Mouse (Mus musculus): ENCODE data around the gene Pdlim7. TPM values are rescaled to one million over a fixed set of nuclear protein-coding genes. Genes with fewer than 3 reads are reported as not detected.

Pdlim7 gene
- polyA plus RNA-seq, 1 experiment from 2014 or later, result 200 TPM

DNA sequence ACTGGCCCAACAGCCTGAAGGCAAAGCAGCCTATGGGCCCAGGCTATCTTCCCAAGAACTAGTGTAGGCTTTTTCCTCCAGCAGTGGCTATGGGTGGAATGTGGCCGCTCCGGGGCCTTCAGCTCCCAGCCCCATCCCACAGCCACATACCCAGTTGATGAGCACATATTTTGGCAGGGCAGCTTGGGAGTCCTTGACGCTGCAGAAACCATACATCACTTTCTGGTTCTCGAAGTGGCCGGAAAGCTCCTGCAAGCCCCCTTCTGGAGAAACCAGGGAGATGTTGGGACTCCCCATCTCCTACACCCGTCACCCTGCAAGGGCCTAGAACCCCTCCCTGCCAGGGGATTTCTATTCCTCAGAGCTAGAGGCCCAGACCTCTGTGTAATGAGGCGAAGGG is 30.9 kb downstream of the Pdlim7 start:
- 0 out of 2 replicates have a peak overlapping the region, but pooled peaks have one; percentile 11 for H3K9ac ChIP-seq (ENCODE audit: low read depth, low read length)
- peaks cover 41% of the 10 kb centered on the region for H3K4me1 ChIP-seq (ENCODE audit: control insufficient read depth, insufficient read depth, low read length)
- peak overlapping the region; percentile 79 for H3K27ac ChIP-seq (ENCODE audit: low read length)
- WGBS, result 53% methylated on average over 7 of the region's 7 CpGs
- no peak overlapping the region for H3K4me3 ChIP-seq (ENCODE audit: low read length)
- no peak overlapping the region for H3K4me2 ChIP-seq (ENCODE audit: low read depth, low read length)
- H3K9me3 ChIP-seq (ENCODE audit: control insufficient read depth, low read length), result no peaks in the 10 kb centered on the region
- peak; percentile 34 for ATAC-seq
- H3K27me3 ChIP-seq (replicated peaks; ENCODE audit: control insufficient read depth, insufficient read depth, low read length), result no peaks in the 10 kb centered on the region
- H3K36me3 ChIP-seq (ENCODE audit: control insufficient read depth, insufficient read depth, low read length), result peaks cover 3% of the 10 kb centered on the region; the same call in 1 of the 2 replicates

DNA sequence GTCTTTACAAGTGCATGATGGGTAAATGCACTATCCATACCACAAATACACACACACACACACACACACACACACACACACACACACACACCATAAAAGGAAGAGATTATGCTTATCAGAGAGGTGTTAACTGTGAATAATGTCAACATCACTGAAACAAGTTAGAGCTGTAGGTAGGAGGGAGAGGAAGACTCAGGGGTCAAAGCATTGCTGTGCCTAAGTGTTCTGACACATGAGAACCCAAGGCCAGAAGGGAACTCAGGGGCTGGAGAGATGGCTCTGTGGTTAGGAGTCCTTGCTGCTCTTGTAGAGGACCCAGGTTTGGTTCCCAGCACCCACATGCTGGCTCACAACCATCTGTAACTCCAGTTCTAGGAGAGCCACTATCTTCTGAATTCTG is 33.5 kb downstream of the Pdlim7 start:
- no peak overlapping the region for H3K4me3 ChIP-seq (ENCODE audit: low read length)
- no peak for ATAC-seq
- no peak overlapping the region for H3K4me2 ChIP-seq (ENCODE audit: low read depth, low read length)
- H3K4me1 ChIP-seq (ENCODE audit: control insufficient read depth, insufficient read depth, low read length), result peaks cover 24% of the 10 kb centered on the region
- peaks cover 5% of the 10 kb centered on the region; the same call in 1 of the 2 replicates for H3K36me3 ChIP-seq (ENCODE audit: control insufficient read depth, insufficient read depth, low read length)
- no peaks in the 10 kb centered on the region for H3K27me3 ChIP-seq (replicated peaks; ENCODE audit: control insufficient read depth, insufficient read depth, low read length)
- H3K9me3 ChIP-seq (ENCODE audit: control insufficient read depth, low read length), result no peaks in the 10 kb centered on the region
- H3K27ac ChIP-seq (ENCODE audit: low read length), result no peak overlapping the region
- H3K9ac ChIP-seq (ENCODE audit: low read depth, low read length), result no peak overlapping the region

DNA sequence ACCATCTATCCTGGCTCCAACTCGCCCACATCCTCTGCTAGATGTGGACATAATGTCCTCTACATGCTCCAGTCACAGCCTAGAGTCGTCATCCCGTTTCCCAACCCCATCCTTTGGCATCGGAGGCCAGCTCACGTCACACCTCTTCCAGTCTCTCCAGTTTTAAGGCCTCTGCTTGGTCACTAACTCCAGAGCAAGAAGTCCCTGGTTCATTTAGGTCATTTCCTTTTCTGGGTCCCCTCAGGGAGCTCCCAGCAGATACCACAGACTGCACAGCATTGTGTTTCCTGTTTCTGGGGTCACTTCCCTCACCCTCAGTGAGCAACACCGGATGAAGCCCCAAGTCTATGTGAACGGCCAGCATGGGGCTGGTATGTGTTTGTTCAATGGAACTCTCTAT is 34.5 kb downstream of the Pdlim7 start:
- Histone ChIP-seq H3K4me3 (ENCODE audit: low read length) (no peak overlapping the region), H3K4me1 (ENCODE audit: control insufficient read depth, insufficient read depth, low read length) (peaks cover 19% of the 10 kb centered on the region), H3K4me2 (ENCODE audit: low read depth, low read length) (no peak overlapping the region), H3K27me3 (replicated peaks; ENCODE audit: control insufficient read depth, insufficient read depth, low read length) (no peaks in the 10 kb centered on the region), H3K9ac (ENCODE audit: low read depth, low read length) (no peak overlapping the region), H3K9me3 (ENCODE audit: control insufficient read depth, low read length) (no peaks in the 10 kb centered on the region), H3K27ac (ENCODE audit: low read length) (no peak overlapping the region), H3K36me3 (ENCODE audit: control insufficient read depth, insufficient read depth, low read length) (peaks cover 6% of the 10 kb centered on the region; the same call in 1 of the 2 replicates)
- WGBS, result 74% methylated on average over 7 of the region's 7 CpGs
- ATAC-seq, result no peak

DNA sequence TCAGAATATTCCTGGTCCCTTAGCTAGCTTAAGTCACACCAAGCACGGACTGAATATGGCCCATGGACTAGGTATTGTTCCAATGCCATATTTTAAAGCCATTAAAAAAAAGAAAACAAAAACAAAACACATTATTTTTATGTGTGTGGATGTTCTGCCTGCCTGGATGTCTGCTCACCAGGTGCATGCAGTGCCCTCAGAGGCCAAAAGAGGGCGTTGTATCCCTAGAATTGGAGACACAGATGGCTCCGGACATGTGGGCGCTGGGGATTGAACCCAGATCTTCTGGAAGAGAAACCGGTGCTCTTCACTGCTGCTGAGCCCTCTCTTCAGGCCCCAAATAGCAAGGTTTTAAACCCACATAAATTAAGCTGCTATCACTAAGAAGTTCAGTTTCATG is 35.4 kb downstream of the Pdlim7 start:
- no peak overlapping the region for H3K4me3 ChIP-seq (ENCODE audit: low read length)
- no peak overlapping the region for H3K27ac ChIP-seq (ENCODE audit: low read length)
- no peak overlapping the region for H3K4me2 ChIP-seq (ENCODE audit: low read depth, low read length)
- H3K27me3 ChIP-seq (replicated peaks; ENCODE audit: control insufficient read depth, insufficient read depth, low read length), result no peaks in the 10 kb centered on the region
- H3K9ac ChIP-seq (ENCODE audit: low read depth, low read length), result no peak overlapping the region
- peaks cover 6% of the 10 kb centered on the region; the same call in 1 of the 2 replicates for H3K36me3 ChIP-seq (ENCODE audit: control insufficient read depth, insufficient read depth, low read length)
- no peak for ATAC-seq
- 54% methylated on average over 5 of the region's 5 CpGs for WGBS
- no peaks in the 10 kb centered on the region for H3K9me3 ChIP-seq (ENCODE audit: control insufficient read depth, low read length)
- H3K4me1 ChIP-seq (ENCODE audit: control insufficient read depth, insufficient read depth, low read length), result peaks cover 14% of the 10 kb centered on the region

DNA sequence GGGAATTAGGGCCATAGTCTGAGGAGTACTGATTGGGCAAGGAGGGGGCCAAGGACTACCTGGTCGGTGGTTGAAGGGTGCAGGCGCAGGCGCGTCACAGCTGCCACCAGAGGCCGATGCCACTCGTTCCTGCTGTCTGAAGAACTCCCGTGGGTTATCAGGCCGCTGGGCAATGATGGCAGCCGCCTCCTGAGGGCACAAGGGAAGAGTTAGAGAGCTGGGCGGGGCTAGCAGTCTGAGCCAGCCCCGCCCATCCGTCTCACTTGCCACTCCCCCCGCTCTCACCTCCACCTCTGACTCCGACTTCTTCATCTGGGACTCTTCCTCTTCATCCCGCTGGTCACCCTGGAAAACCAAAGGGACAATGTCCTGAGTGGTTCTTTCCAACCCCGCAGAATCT is 36.0 kb downstream of the Pdlim7 start:
- H3K4me2 ChIP-seq (ENCODE audit: low read depth, low read length), result no peak overlapping the region
- H3K36me3 ChIP-seq (ENCODE audit: control insufficient read depth, insufficient read depth, low read length), result peaks cover 6% of the 10 kb centered on the region; the same call in 1 of the 2 replicates
- H3K4me3 ChIP-seq (ENCODE audit: low read length), result no peak overlapping the region
- H3K9ac ChIP-seq (ENCODE audit: low read depth, low read length), result no peak overlapping the region
- H3K9me3 ChIP-seq (ENCODE audit: control insufficient read depth, low read length), result no peaks in the 10 kb centered on the region
- H3K27me3 ChIP-seq (replicated peaks; ENCODE audit: control insufficient read depth, insufficient read depth, low read length), result no peaks in the 10 kb centered on the region
- no peak overlapping the region for H3K27ac ChIP-seq (ENCODE audit: low read length)
- peaks cover 10% of the 10 kb centered on the region for H3K4me1 ChIP-seq (ENCODE audit: control insufficient read depth, insufficient read depth, low read length)
- no peak for ATAC-seq
- WGBS, result 77% methylated on average over 16 of the region's 16 CpGs

DNA sequence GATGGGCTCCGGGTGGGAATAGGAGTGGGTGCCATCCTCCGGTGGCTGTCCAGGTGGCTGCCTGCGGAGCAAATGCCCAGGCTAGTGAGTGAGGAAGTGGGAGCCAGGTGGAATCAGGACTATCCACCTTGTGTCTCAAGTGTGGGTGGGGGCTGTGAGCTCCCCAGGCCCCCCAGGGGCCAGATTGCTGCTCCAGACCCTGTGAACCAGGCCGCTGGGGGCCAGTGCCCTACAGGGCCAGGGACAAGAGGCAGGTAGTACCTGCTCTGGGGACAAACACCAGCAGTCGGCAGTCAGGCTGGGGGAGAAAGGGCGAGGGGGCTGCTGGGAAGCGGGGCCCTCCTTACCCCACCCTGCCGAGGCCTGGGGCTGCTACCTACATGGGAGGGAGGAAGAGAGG is 37.2 kb downstream of the Pdlim7 start:
- H3K27ac ChIP-seq (ENCODE audit: low read length), result no peak overlapping the region
- no peak overlapping the region for H3K4me2 ChIP-seq (ENCODE audit: low read depth, low read length)
- H3K9ac ChIP-seq (ENCODE audit: low read depth, low read length), result no peak overlapping the region
- H3K36me3 ChIP-seq (ENCODE audit: control insufficient read depth, insufficient read depth, low read length), result peaks cover 6% of the 10 kb centered on the region; the same call in 1 of the 2 replicates
- no peak for ATAC-seq
- 92% methylated on average over 8 of the region's 8 CpGs for WGBS
- no peaks in the 10 kb centered on the region for H3K9me3 ChIP-seq (ENCODE audit: control insufficient read depth, low read length)
- peaks cover 3% of the 10 kb centered on the region; the same call in 1 of the 2 replicates for H3K4me1 ChIP-seq (ENCODE audit: control insufficient read depth, insufficient read depth, low read length)
- H3K27me3 ChIP-seq (replicated peaks; ENCODE audit: control insufficient read depth, insufficient read depth, low read length), result no peaks in the 10 kb centered on the region
- no peak overlapping the region for H3K4me3 ChIP-seq (ENCODE audit: low read length)

DNA sequence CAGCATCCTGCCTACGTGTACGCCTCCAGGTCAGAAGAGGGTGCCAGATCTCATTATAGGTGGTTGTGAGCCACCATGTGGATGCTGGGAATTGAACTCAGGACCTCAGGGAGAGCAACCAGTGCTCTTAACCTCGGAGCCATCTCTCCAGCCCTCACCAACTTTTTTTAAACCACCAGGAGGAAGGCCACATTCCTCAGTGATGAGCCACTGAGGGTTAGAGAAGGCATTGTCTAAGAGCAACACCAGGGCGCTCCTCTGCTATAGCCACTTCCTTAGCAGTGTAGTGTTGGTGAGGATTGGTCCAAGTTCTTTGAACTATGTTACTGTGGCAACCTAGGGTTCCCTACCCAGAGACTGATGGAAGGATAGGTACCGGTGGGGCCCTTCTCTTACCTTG is 37.7 kb downstream of the Pdlim7 start:
- WGBS, result 87% methylated on average over 5 of the region's 5 CpGs
- H3K36me3 ChIP-seq (ENCODE audit: control insufficient read depth, insufficient read depth, low read length), result peaks cover 6% of the 10 kb centered on the region; the same call in 1 of the 2 replicates
- ATAC-seq, result no peak
- H3K4me2 ChIP-seq (ENCODE audit: low read depth, low read length), result no peak overlapping the region
- H3K9ac ChIP-seq (ENCODE audit: low read depth, low read length), result no peak overlapping the region
- H3K4me1 ChIP-seq (ENCODE audit: control insufficient read depth, insufficient read depth, low read length), result peaks cover 7% of the 10 kb centered on the region
- H3K4me3 ChIP-seq (ENCODE audit: low read length), result no peak overlapping the region
- no peak overlapping the region for H3K27ac ChIP-seq (ENCODE audit: low read length)
- no peaks in the 10 kb centered on the region for H3K27me3 ChIP-seq (replicated peaks; ENCODE audit: control insufficient read depth, insufficient read depth, low read length)
- no peaks in the 10 kb centered on the region for H3K9me3 ChIP-seq (ENCODE audit: control insufficient read depth, low read length)

DNA sequence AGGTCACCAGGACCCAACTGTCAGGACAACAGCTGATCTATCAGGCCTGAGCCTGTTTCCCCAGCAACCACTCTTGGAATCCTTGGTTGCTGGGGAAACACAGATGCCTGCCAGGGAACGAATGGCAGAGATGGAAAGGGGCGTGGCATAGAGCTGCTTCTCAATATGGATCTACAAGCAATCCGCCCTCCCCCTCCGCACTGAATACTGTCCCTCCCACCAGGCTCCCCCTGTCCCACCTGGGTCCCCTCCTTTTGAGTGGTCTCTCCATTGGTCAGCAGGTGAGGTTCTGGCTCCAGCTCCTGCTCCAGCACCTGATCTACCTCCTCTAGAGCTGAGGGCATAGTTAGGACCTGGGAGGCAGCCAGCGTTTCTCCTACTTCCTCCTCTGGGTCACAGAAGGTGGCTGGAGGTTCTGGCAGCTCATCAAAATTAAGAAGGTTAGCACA is 38.8 kb downstream of the Pdlim7 start:
- Histone ChIP-seq H3K27me3 (replicated peaks; ENCODE audit: control insufficient read depth, insufficient read depth, low read length) (no peaks in the 10 kb centered on the region), H3K4me3 (ENCODE audit: low read length) (no peak overlapping the region), H3K4me2 (ENCODE audit: low read depth, low read length) (no peak overlapping the region), H3K9ac (ENCODE audit: low read depth, low read length) (no peak overlapping the region), H3K36me3 (ENCODE audit: control insufficient read depth, insufficient read depth, low read length) (peaks cover 5% of the 10 kb centered on the region; the same call in 1 of the 2 replicates), H3K4me1 (ENCODE audit: control insufficient read depth, insufficient read depth, low read length) (peaks cover 8% of the 10 kb centered on the region), H3K9me3 (ENCODE audit: control insufficient read depth, low read length) (no peaks in the 10 kb centered on the region), H3K27ac (ENCODE audit: low read length) (no peak overlapping the region)
- ATAC-seq, result no peak
- 44% methylated on average over 5 of the region's 5 CpGs for WGBS

DNA sequence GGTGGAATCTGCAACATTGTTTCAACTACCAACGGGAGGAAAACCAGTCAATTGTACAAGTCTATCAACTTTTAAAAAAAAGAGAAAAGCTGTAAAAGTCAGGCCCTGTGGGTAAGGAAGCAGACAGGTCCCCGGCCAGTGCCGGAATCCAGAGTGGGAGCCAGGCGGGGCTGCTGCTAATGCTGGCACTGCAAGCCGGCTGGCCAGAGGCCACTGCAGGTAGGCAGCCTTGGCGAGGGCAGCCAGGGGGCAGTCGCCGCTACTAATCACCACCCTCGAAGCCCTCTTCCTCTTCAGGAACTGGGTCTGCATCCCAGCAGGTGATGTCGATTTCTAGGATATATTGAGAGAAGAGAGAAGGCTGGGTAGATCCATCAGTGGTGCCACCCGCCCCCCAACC is 39.5 kb downstream of the Pdlim7 start:
- no peak overlapping the region for H3K27ac ChIP-seq (ENCODE audit: low read length)
- H3K36me3 ChIP-seq (ENCODE audit: control insufficient read depth, insufficient read depth, low read length), result 0 out of 2 replicates have a peak, but pooled peaks cover 2% of the 10 kb centered on the region
- 0 out of 2 replicates have a peak, but pooled peaks cover 1% of the 10 kb centered on the region for H3K27me3 ChIP-seq (replicated peaks; ENCODE audit: control insufficient read depth, insufficient read depth, low read length)
- H3K9ac ChIP-seq (ENCODE audit: low read depth, low read length), result no peak overlapping the region
- H3K9me3 ChIP-seq (ENCODE audit: control insufficient read depth, low read length), result no peaks in the 10 kb centered on the region
- WGBS, result 63% methylated on average over 11 of the region's 11 CpGs
- H3K4me3 ChIP-seq (ENCODE audit: low read length), result no peak overlapping the region
- H3K4me2 ChIP-seq (ENCODE audit: low read depth, low read length), result no peak overlapping the region
- no peak for ATAC-seq
- peaks cover 8% of the 10 kb centered on the region for H3K4me1 ChIP-seq (ENCODE audit: control insufficient read depth, insufficient read depth, low read length)

Data from intestine, embryonic 16.5 days (tissue).